Comparison of ENCODE assay signal across 20 mouse cellular contexts in genomic region chr8:45761053-45761452, GRCm38 (mm10).
A peak's percentile ranks its signal among the peaks of the same experiment; 100 is the strongest.
DNase-seq lines count a peak whose midpoint lies in the region; ATAC-seq and TF ChIP-seq lines count a peak whose summit lies in the region.
"Had no signal": no experiment of that assay in that cellular context is flagged by ENCODE, and none has a peak within 500 bp of the region (broad histone marks: within the 10 kb centered on the region; RNA-seq: fewer than 3 reads in every experiment).

No protein-coding gene starts in this region.

- DNase-seq in kidney, adult 9 months, result no peak
- DNase-seq in lung, embryonic 14.5 days, result peak; percentile 18
- no peak for DNase-seq in lung, adult 2 months
- DNase-seq in large intestine, adult 2 months (ENCODE audit: low read depth, low spot score), result peak; percentile 54
- DNase-seq in urinary bladder, adult 2 months (ENCODE audit: low spot score), result no peak
- DNase-seq in B cell, adult 2 months, result no peak
- DNase-seq: adrenal gland, adult 8-10 months; adrenal gland, postnatal 36 days; cerebellum, adult 2 months; cerebellum, postnatal 14 days; forebrain, postnatal 0 days; gastrocnemius, postnatal 36 days; heart, adult 11 months; heart, postnatal 36 days had no signal

- 0 out of 2 replicates have a peak, but pooled peaks have one; percentile 18 for ATAC-seq in kidney, embryonic 15.5 days (replicated peaks; ENCODE audit: low FRiP score)
- no peak for ATAC-seq in lung, embryonic 14.5 days (ENCODE audit: insufficient read depth)
- ATAC-seq in limb, embryonic 13.5 days (ENCODE audit: low FRiP score, low read depth), result peak; percentile 48; the same call in 1 of the 2 replicates
- ATAC-seq: CD4-positive, CD25-positive, alpha-beta regulatory T cell, adult 4 months; forebrain, postnatal 0 days had no signal

- TF ChIP-seq CTCF in lung, embryonic 14.5 days (IDR thresholded peaks at IDR 0.05; ENCODE audit: low read depth), result no peak
- no peak for TF ChIP-seq CTCF in lung, adult 2 months (IDR thresholded peaks at IDR 0.05; ENCODE audit: insufficient read depth, low read length)

- H3K4me1 ChIP-seq in kidney, embryonic 15.5 days, result peaks cover 12% of the 10 kb centered on the region; the same call in 1 of the 2 replicates
- no peaks in the 10 kb centered on the region for H3K4me1 ChIP-seq in lung, embryonic 14.5 days (ENCODE audit: insufficient read depth)
- H3K4me1 ChIP-seq in lung, adult 2 months (ENCODE audit: control insufficient read depth, insufficient read depth, low read length), result no peaks in the 10 kb centered on the region
- H3K4me1 ChIP-seq in limb, embryonic 13.5 days, result peaks cover 15% of the 10 kb centered on the region
- H3K4me1 ChIP-seq: embryonic facial prominence, embryonic 12.5 days had no signal

- no peaks in the 10 kb centered on the region for H3K9me3 ChIP-seq in kidney, embryonic 15.5 days (replicated peaks)
- no peaks in the 10 kb centered on the region for H3K9me3 ChIP-seq in lung, embryonic 14.5 days (ENCODE audit: low read depth, low read length)
- no peaks in the 10 kb centered on the region for H3K9me3 ChIP-seq in limb, embryonic 13.5 days
- H3K9me3 ChIP-seq: embryonic facial prominence, embryonic 12.5 days; G1E; heart, embryonic 13.5 days had no signal

- WGBS in kidney, embryonic 15.5 days, result 60% methylated on average over 1 of the region's 1 CpGs
- 49% methylated on average over 1 of the region's 1 CpGs for WGBS in lung, embryonic 14.5 days
- 49% methylated on average over 1 of the region's 1 CpGs for WGBS in lung, adult 2 months
- 13% methylated on average over 1 of the region's 1 CpGs for WGBS in large intestine, adult 2 months
- 42% methylated on average over 1 of the region's 1 CpGs for WGBS in limb, embryonic 13.5 days

- H3K4me3 ChIP-seq in kidney, embryonic 15.5 days (replicated peaks), result no peak overlapping the region
- H3K4me3 ChIP-seq in lung, embryonic 14.5 days (ENCODE audit: low read depth, low read length), result no peak overlapping the region
- H3K4me3 ChIP-seq in lung, adult 2 months (replicated peaks; ENCODE audit: extremely low read depth, low read depth, low read length), result no peak overlapping the region
- H3K4me3 ChIP-seq in limb, embryonic 13.5 days, result no peak overlapping the region
- H3K4me3 ChIP-seq: embryonic facial prominence, embryonic 12.5 days; heart, embryonic 13.5 days had no signal

- H3K27me3 ChIP-seq in kidney, embryonic 15.5 days, result 0 out of 2 replicates have a peak, but pooled peaks cover 3% of the 10 kb centered on the region
- H3K27me3 ChIP-seq in lung, embryonic 14.5 days (ENCODE audit: insufficient read depth, low read length), result no peaks in the 10 kb centered on the region
- H3K27me3 ChIP-seq in limb, embryonic 13.5 days, result 0 out of 2 replicates have a peak, but pooled peaks cover 3% of the 10 kb centered on the region
- H3K27me3 ChIP-seq: embryonic facial prominence, embryonic 12.5 days; heart, embryonic 13.5 days had no signal

- no peak overlapping the region for H3K27ac ChIP-seq in kidney, embryonic 15.5 days
- no peak overlapping the region for H3K27ac ChIP-seq in lung, embryonic 14.5 days (ENCODE audit: low read depth)
- peak overlapping the region; percentile 23; the same call in 1 of the 2 replicates for H3K27ac ChIP-seq in limb, embryonic 13.5 days
- H3K27ac ChIP-seq: embryonic facial prominence, embryonic 12.5 days; heart, embryonic 13.5 days had no signal

- peaks cover 15% of the 10 kb centered on the region for H3K36me3 ChIP-seq in kidney, embryonic 15.5 days
- no peaks in the 10 kb centered on the region for H3K36me3 ChIP-seq in lung, embryonic 14.5 days (ENCODE audit: insufficient read depth)
- peaks cover 6% of the 10 kb centered on the region for H3K36me3 ChIP-seq in limb, embryonic 13.5 days
- H3K36me3 ChIP-seq: embryonic facial prominence, embryonic 12.5 days; G1E had no signal

- no peak for TF ChIP-seq POLR2A in lung, adult 2 months (IDR thresholded peaks at IDR 0.05; ENCODE audit: borderline replicate concordance, extremely low read depth, low read depth, low read length)

- H3K9ac ChIP-seq in kidney, embryonic 15.5 days, result no peak overlapping the region
- H3K9ac ChIP-seq in lung, embryonic 14.5 days, result no peak overlapping the region
- no peak overlapping the region for H3K9ac ChIP-seq in limb, embryonic 13.5 days
- H3K9ac ChIP-seq: embryonic facial prominence, embryonic 12.5 days; forebrain, postnatal 0 days; heart, embryonic 13.5 days had no signal

- no peak overlapping the region for H3K4me2 ChIP-seq in kidney, embryonic 15.5 days
- no peak overlapping the region for H3K4me2 ChIP-seq in lung, embryonic 14.5 days
- H3K4me2 ChIP-seq in limb, embryonic 13.5 days (replicated peaks), result no peak overlapping the region
- H3K4me2 ChIP-seq: embryonic facial prominence, embryonic 12.5 days; heart, embryonic 13.5 days had no signal

Comparison
In these comparisons a context has a peak if more than half of its experiments do, and no peak if none do; other contexts are left out.
1. DNase-seq: peak in lung, embryonic 14.5 days (single experiment) and large intestine, adult 2 months (single experiment); none in kidney, adult 9 months (single experiment), lung, adult 2 months (single experiment), urinary bladder, adult 2 months (single experiment) and B cell, adult 2 months (0 of 2).